Mouse (Mus musculus): ENCODE measurements around the gene Tatdn3. TPM values are rescaled to one million over a fixed set of nuclear protein-coding genes. Genes with fewer than 3 reads are reported as not detected.

Tatdn3 gene
- polyA plus RNA-seq, 1 experiment from 2014 or later = 14.5 TPM

- no peak for ATAC-seq (ENCODE audit: low FRiP score, low read depth)
- no peak overlapping the region for H3K4me2 ChIP-seq
- no peak overlapping the region for H3K9ac ChIP-seq
- peaks cover 9% of the 10 kb centered on the region for H3K27me3 ChIP-seq
- no peak overlapping the region for H3K4me3 ChIP-seq
- 80% methylated on average over 5 of the region's 5 CpGs for WGBS
- no peaks in the 10 kb centered on the region for H3K9me3 ChIP-seq
- H3K4me1 ChIP-seq (replicated peaks) = peaks cover 14% of the 10 kb centered on the region
- H3K36me3 ChIP-seq = no peaks in the 10 kb centered on the region
- H3K27ac ChIP-seq (replicated peaks) = no peak overlapping the region
These were observed 30.8 kb upstream of the Tatdn3 start for GRCm38 (mm10) chr1:191093578-191093977.

- Histone ChIP-seq H3K4me2 (no peak overlapping the region), H3K9me3 (no peaks in the 10 kb centered on the region), H3K9ac (no peak overlapping the region), H3K36me3 (no peaks in the 10 kb centered on the region), H3K4me1 (replicated peaks) (peaks cover under 1% of the 10 kb centered on the region), H3K4me3 (no peak overlapping the region), H3K27ac (replicated peaks) (no peak overlapping the region), H3K27me3 (peaks cover 5% of the 10 kb centered on the region; the same call in 1 of the 2 replicates)
- WGBS = 83% methylated on average over 8 of the region's 8 CpGs
- ATAC-seq (ENCODE audit: low FRiP score, low read depth) = no peak
These were observed 29.3 kb upstream of the Tatdn3 start for GRCm38 (mm10) chr1:191092050-191092449.

DNA sequence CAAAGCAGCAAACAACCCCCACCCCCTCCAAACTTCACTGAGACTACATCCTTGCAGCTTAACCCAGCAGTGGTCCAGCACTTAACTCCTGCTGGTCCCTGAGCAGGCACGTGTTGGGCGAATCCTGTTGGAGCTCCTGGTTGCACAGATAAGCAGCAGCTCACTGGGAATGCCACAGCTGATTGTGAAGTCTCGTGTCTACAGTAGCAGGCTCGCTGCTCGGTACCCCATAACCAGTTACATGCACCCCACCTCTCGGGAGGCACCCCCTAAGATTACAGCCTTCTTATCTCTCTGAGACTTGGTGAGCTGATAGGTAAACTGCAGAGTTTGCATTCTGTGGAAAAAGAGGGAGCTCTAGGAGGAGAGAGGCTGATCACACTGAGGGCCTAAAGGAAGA lies 26.6 kb upstream of the Tatdn3 start:
- H3K27ac ChIP-seq (replicated peaks) = no peak overlapping the region
- H3K9ac ChIP-seq = no peak overlapping the region
- no peak for ATAC-seq (ENCODE audit: low FRiP score, low read depth)
- no peaks in the 10 kb centered on the region for H3K36me3 ChIP-seq
- H3K9me3 ChIP-seq = no peaks in the 10 kb centered on the region
- H3K4me2 ChIP-seq = no peak overlapping the region
- H3K4me3 ChIP-seq = no peak overlapping the region
- WGBS = 79% methylated on average over 6 of the region's 6 CpGs
- H3K27me3 ChIP-seq = no peaks in the 10 kb centered on the region
- H3K4me1 ChIP-seq (replicated peaks) = no peaks in the 10 kb centered on the region

GRCm38 (mm10) chr1:191087955-191088354 lies 25.2 kb upstream of the Tatdn3 start:
- no peak overlapping the region for H3K4me2 ChIP-seq
- H3K9ac ChIP-seq = no peak overlapping the region
- no peaks in the 10 kb centered on the region for H3K4me1 ChIP-seq (replicated peaks)
- H3K27me3 ChIP-seq = no peaks in the 10 kb centered on the region
- H3K36me3 ChIP-seq = no peaks in the 10 kb centered on the region
- 87% methylated on average over 5 of the region's 5 CpGs for WGBS
- ATAC-seq (ENCODE audit: low FRiP score, low read depth) = no peak
- H3K9me3 ChIP-seq = no peaks in the 10 kb centered on the region
- H3K27ac ChIP-seq (replicated peaks) = no peak overlapping the region
- H3K4me3 ChIP-seq = no peak overlapping the region

- no peak overlapping the region for H3K4me3 ChIP-seq
- H3K4me2 ChIP-seq = no peak overlapping the region
- no peak overlapping the region for H3K27ac ChIP-seq (replicated peaks)
- no peak for ATAC-seq (ENCODE audit: low FRiP score, low read depth)
- no peaks in the 10 kb centered on the region for H3K36me3 ChIP-seq
- no peaks in the 10 kb centered on the region for H3K27me3 ChIP-seq
- no peaks in the 10 kb centered on the region for H3K4me1 ChIP-seq (replicated peaks)
- H3K9me3 ChIP-seq = no peaks in the 10 kb centered on the region
- H3K9ac ChIP-seq = no peak overlapping the region
- 76% methylated on average over 8 of the region's 8 CpGs for WGBS
These were observed 24.2 kb upstream of the Tatdn3 start for GRCm38 (mm10) chr1:191086960-191087359.

- Histone ChIP-seq H3K36me3 (no peaks in the 10 kb centered on the region), H3K9ac (no peak overlapping the region), H3K4me2 (no peak overlapping the region), H3K27me3 (no peaks in the 10 kb centered on the region), H3K4me3 (no peak overlapping the region), H3K4me1 (replicated peaks) (no peaks in the 10 kb centered on the region), H3K9me3 (no peaks in the 10 kb centered on the region), H3K27ac (replicated peaks) (no peak overlapping the region)
- WGBS = 90% methylated on average over 7 of the region's 7 CpGs
- no peak for ATAC-seq (ENCODE audit: low FRiP score, low read depth)
These were observed 23.7 kb upstream of the Tatdn3 start for GRCm38 (mm10) chr1:191086304-191086878.

- Histone ChIP-seq H3K4me1 (replicated peaks) (no peaks in the 10 kb centered on the region), H3K9me3 (no peaks in the 10 kb centered on the region), H3K4me3 (no peak overlapping the region), H3K36me3 (no peaks in the 10 kb centered on the region), H3K27ac (replicated peaks) (no peak overlapping the region), H3K9ac (no peak overlapping the region), H3K27me3 (no peaks in the 10 kb centered on the region), H3K4me2 (no peak overlapping the region)
- WGBS = 77% methylated on average over 12 of the region's 12 CpGs
- no peak for ATAC-seq (ENCODE audit: low FRiP score, low read depth)
These were observed 22.9 kb upstream of the Tatdn3 start for GRCm38 (mm10) chr1:191085597-191085996.

- no peak for ATAC-seq (ENCODE audit: low FRiP score, low read depth)
- H3K4me2 ChIP-seq = no peak overlapping the region
- H3K27ac ChIP-seq (replicated peaks) = no peak overlapping the region
- H3K27me3 ChIP-seq = no peaks in the 10 kb centered on the region
- H3K4me3 ChIP-seq = no peak overlapping the region
- no peak overlapping the region for H3K9ac ChIP-seq
- WGBS = 72% methylated on average over 5 of the region's 5 CpGs
- H3K4me1 ChIP-seq (replicated peaks) = no peaks in the 10 kb centered on the region
- H3K36me3 ChIP-seq = no peaks in the 10 kb centered on the region
- H3K9me3 ChIP-seq = no peaks in the 10 kb centered on the region
These were observed 22.3 kb upstream of the Tatdn3 start for GRCm38 (mm10) chr1:191084951-191085559.

DNA sequence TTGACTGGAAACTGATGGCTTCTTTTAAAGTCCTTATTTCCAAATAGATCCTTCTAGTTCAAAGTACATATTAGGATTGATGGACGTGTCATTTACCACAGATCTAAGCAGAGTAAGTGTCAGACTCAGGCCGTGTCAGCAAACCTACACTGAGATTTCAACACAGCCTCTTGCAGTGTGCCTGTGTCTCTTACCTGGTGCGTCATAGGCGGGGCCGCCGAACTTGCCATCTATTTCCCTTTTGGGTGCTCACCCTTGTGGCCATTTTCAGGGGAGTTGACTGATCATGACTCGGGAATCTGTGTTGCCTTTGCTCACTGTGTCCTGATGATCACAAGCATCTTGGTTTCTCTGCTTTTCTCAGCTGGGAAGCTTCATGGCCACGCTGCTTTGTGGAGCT lies 20.5 kb upstream of the Tatdn3 start:
- H3K4me3 ChIP-seq = no peak overlapping the region
- WGBS = 92% methylated on average over 8 of the region's 8 CpGs
- no peaks in the 10 kb centered on the region for H3K36me3 ChIP-seq
- no peak for ATAC-seq (ENCODE audit: low FRiP score, low read depth)
- H3K9ac ChIP-seq = no peak overlapping the region
- H3K4me2 ChIP-seq = no peak overlapping the region
- no peaks in the 10 kb centered on the region for H3K4me1 ChIP-seq (replicated peaks)
- no peak overlapping the region for H3K27ac ChIP-seq (replicated peaks)
- no peaks in the 10 kb centered on the region for H3K27me3 ChIP-seq
- H3K9me3 ChIP-seq = no peaks in the 10 kb centered on the region

- Histone ChIP-seq H3K4me3 (no peak overlapping the region), H3K4me1 (replicated peaks) (no peaks in the 10 kb centered on the region), H3K9ac (no peak overlapping the region), H3K9me3 (no peaks in the 10 kb centered on the region), H3K4me2 (no peak overlapping the region), H3K27ac (replicated peaks) (no peak overlapping the region), H3K36me3 (no peaks in the 10 kb centered on the region), H3K27me3 (no peaks in the 10 kb centered on the region)
- no peak; the same call in 1 of the 2 replicates for ATAC-seq (ENCODE audit: low FRiP score, low read depth)
- 69% methylated on average over 10 of the region's 10 CpGs for WGBS
These were observed 12.6 kb upstream of the Tatdn3 start for GRCm38 (mm10) chr1:191075199-191075883.

DNA sequence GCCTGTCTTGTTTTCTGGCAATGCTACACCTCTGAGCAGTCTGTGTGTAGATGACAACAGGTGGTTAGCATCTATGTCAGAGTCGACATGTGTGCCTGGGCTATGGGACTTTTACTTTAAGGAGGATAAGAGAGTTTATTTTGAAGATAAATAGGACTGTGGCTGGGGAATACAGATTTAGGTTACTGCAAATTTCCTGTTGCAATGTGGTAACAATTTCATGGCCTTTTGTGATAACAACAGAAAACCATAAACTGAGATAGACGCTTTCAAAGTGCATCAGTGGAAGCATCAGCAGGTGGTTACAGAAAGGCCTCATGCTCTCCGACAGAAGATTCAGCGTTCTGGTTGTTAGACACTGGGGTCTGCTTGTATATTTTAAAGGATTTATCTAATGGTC lies 10.8 kb upstream of the Tatdn3 start:
- 91% methylated on average over 4 of the region's 4 CpGs for WGBS

GRCm38 (mm10) chr1:191073001-191073400 lies 10.3 kb upstream of the Tatdn3 start:
- H3K9me3 ChIP-seq = no peaks in the 10 kb centered on the region
- H3K27me3 ChIP-seq = no peaks in the 10 kb centered on the region
- no peak overlapping the region for H3K4me2 ChIP-seq
- no peaks in the 10 kb centered on the region for H3K36me3 ChIP-seq
- 69% methylated on average over 6 of the region's 6 CpGs for WGBS
- ATAC-seq (ENCODE audit: low FRiP score, low read depth) = no peak
- no peak overlapping the region for H3K9ac ChIP-seq
- H3K27ac ChIP-seq (replicated peaks) = no peak overlapping the region
- H3K4me1 ChIP-seq (replicated peaks) = no peaks in the 10 kb centered on the region
- no peak overlapping the region for H3K4me3 ChIP-seq

More for the DNA sequence above, 10.8 kb upstream of the Tatdn3 start:
- ATAC-seq (ENCODE audit: low FRiP score, low read depth) = no peak
- Histone ChIP-seq H3K27me3 (no peaks in the 10 kb centered on the region), H3K9ac (no peak overlapping the region), H3K4me3 (no peak overlapping the region), H3K4me1 (replicated peaks) (no peaks in the 10 kb centered on the region), H3K9me3 (no peaks in the 10 kb centered on the region), H3K36me3 (no peaks in the 10 kb centered on the region), H3K4me2 (no peak overlapping the region), H3K27ac (replicated peaks) (no peak overlapping the region)
